Mouse (Mus musculus) layer of hippocampus, adult 2 months (tissue): ENCODE measurements at regions not wholly inside any gene's neighbourhood (a gene's known extent, or its start where the extent isn't known, plus 50 kb on each side); places are given as distances from the start of the nearest gene placed in this dataset.

Experiments
- DNase-seq, 2 experiments: peaks; one replicate each; pipeline ENCODE4 v3.0.0; 2022; ENCODE audit warnings: low spot score in 2 of 2
- H3K27ac ChIP-seq: fragments of 200-600 bp; 2 replicates; pipeline ENCODE4 v1.8.1; 2022
- H3K4me3 ChIP-seq: fragments of 200-600 bp; 2 replicates; pipeline ENCODE4 v1.8.1; 2022; ENCODE audit warnings: mild to moderate bottlenecking
- CTCF ChIP-seq: fragments of 200-600 bp; conservative IDR thresholded peaks from 2 replicates; pipeline ENCODE4 v1.8.1; 2022; ENCODE audit warnings: antibody characterized with exemption, mild to moderate bottlenecking, moderate library complexity

GRCm38 (mm10) chr6:98551781-98552180 is 209.2 kb upstream of the Gm765 start:
- no peak for TF ChIP-seq CTCF
- no peak for DNase-seq
- Histone ChIP-seq H3K4me3 (no peak overlapping the region), H3K27ac (no peak overlapping the region)

GRCm38 (mm10) chr6:98526882-98527440 is 184.4 kb upstream of the Gm765 start:
- DNase-seq: no peak
- Histone ChIP-seq H3K27ac (no peak overlapping the region), H3K4me3 (no peak overlapping the region)
- no peak for TF ChIP-seq CTCF

GRCm38 (mm10) chr6:98525286-98525685 is 182.7 kb upstream of the Gm765 start:
- TF ChIP-seq CTCF: peak; percentile 89
- Histone ChIP-seq H3K27ac (no peak overlapping the region), H3K4me3 (no peak overlapping the region)
- peak; percentile 57 to 75 for DNase-seq

GRCm38 (mm10) chr6:98524659-98525058 is 182.1 kb upstream of the Gm765 start:
- H3K27ac ChIP-seq: no peak overlapping the region
- DNase-seq: no peak
- TF ChIP-seq CTCF: no peak
- H3K4me3 ChIP-seq: no peak overlapping the region

GRCm38 (mm10) chr6:98521526-98521925 is 179.0 kb upstream of the Gm765 start:
- Histone ChIP-seq H3K27ac (no peak overlapping the region), H3K4me3 (no peak overlapping the region)
- TF ChIP-seq CTCF: no peak
- DNase-seq: no peak

GRCm38 (mm10) chr6:98514826-98515225 is 172.3 kb upstream of the Gm765 start:
- DNase-seq: no peak
- H3K4me3 ChIP-seq: no peak overlapping the region
- no peak for TF ChIP-seq CTCF
- H3K27ac ChIP-seq: peak overlapping the region; percentile 19; the same call in 1 of the 2 replicates

- peak; percentile 20 to 49 for DNase-seq
- Histone ChIP-seq H3K27ac (peak overlapping the region; percentile 19; the same call in 1 of the 2 replicates), H3K4me3 (no peak overlapping the region)
- TF ChIP-seq CTCF: no peak
Observed at GRCm38 (mm10) chr6:98514376-98514775, 171.8 kb upstream of the Gm765 start.

- Histone ChIP-seq H3K27ac (no peak overlapping the region), H3K4me3 (no peak overlapping the region)
- no peak for DNase-seq
- TF ChIP-seq CTCF: no peak
Observed at GRCm38 (mm10) chr6:98513217-98513616, 170.7 kb upstream of the Gm765 start.

GRCm38 (mm10) chr6:98502726-98503125 is 160.2 kb upstream of the Gm765 start:
- H3K4me3 ChIP-seq: no peak overlapping the region
- H3K27ac ChIP-seq: no peak overlapping the region
- no peak for DNase-seq
- TF ChIP-seq CTCF: no peak

- Histone ChIP-seq H3K4me3 (no peak overlapping the region), H3K27ac (no peak overlapping the region)
- no peak for TF ChIP-seq CTCF
- no peak for DNase-seq
Observed at GRCm38 (mm10) chr6:98499721-98500120, 157.2 kb upstream of the Gm765 start.

- no peak for TF ChIP-seq CTCF
- H3K27ac ChIP-seq: no peak overlapping the region
- no peak for DNase-seq
- no peak overlapping the region for H3K4me3 ChIP-seq
Observed at GRCm38 (mm10) chr6:98486626-98487025, 144.1 kb upstream of the Gm765 start.

- no peak for DNase-seq
- Histone ChIP-seq H3K27ac (no peak overlapping the region), H3K4me3 (no peak overlapping the region)
- TF ChIP-seq CTCF: no peak
Observed at GRCm38 (mm10) chr6:98483319-98484123, 141.0 kb upstream of the Gm765 start.

- TF ChIP-seq CTCF: no peak
- DNase-seq: no peak
- Histone ChIP-seq H3K4me3 (no peak overlapping the region), H3K27ac (no peak overlapping the region)
Observed at GRCm38 (mm10) chr6:98482319-98482718, 139.8 kb upstream of the Gm765 start.

- TF ChIP-seq CTCF: no peak
- no peak for DNase-seq
Observed at GRCm38 (mm10) chr6:98467563-98467962, 125.0 kb upstream of the Gm765 start.

More at GRCm38 (mm10) chr6:98467563-98467962, 125.0 kb upstream of the Gm765 start:
- Histone ChIP-seq H3K27ac (no peak overlapping the region), H3K4me3 (no peak overlapping the region)
